Mouse (Mus musculus): ENCODE measurements around the gene Scrt2.

DNA sequence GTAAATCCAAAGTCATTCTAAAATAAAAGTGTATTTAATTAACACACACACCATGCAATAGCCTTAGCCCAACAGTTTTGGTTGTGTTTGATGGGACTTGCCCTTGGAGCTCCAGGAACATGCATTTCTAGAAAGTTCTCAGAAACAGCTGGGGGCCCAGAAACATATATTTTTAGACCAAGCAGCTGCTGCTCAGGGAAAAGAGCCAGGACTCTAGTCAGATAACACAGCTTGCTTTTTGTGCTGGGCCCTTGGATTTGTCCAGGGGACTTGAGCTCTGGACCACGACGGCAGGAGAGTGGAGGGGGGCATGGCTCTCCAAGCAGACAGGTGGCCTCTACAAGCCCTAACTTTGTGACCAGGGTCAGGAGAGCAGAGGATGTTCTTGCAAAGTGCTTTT is 30.0 kb downstream of the Scrt2 start:
- TF ChIP-seq EP300 (optimal IDR thresholded peaks at IDR 0.05) = no peak
- no peak for TF ChIP-seq CTCF (IDR thresholded peaks at IDR 0.05; ENCODE audit: low read depth)
